Mouse (Mus musculus) spleen, adult 2 months (tissue): ENCODE data around the gene Sema3e.

Source experiments
- CTCF ChIP-seq: fragments of 200-500 bp; IDR thresholded peaks from 2 replicates; pipeline ENCODE4 v1.5.1; 2011; ENCODE audit warnings: mild to moderate bottlenecking, inconsistent platforms; ENCODE audit not compliant: insufficient read depth, insufficient read length, insufficient replicate concordance; ENCODE audit errors: extremely low read depth
- POLR2A ChIP-seq: fragments of 200-500 bp; IDR thresholded peaks from 2 replicates; pipeline ENCODE4 v1.6.1; 2011; ENCODE audit warnings: low read depth, low read length, inconsistent platforms

GRCm38 (mm10) chr5:14121902-14122301 is 96.8 kb downstream of the Sema3e start:
- no peak for TF ChIP-seq POLR2A
- TF ChIP-seq CTCF = no peak
